Mouse (Mus musculus): ENCODE data around the gene Plekhg2.
A peak's percentile ranks its signal among the peaks of the same experiment; 100 is the strongest.
"Not testable (repeated sequence)": the region's sequence is repeated elsewhere in the genome, so short reads cannot be mapped to it uniquely, and the experiment has no call there.

The Plekhg2 gene

DNA sequence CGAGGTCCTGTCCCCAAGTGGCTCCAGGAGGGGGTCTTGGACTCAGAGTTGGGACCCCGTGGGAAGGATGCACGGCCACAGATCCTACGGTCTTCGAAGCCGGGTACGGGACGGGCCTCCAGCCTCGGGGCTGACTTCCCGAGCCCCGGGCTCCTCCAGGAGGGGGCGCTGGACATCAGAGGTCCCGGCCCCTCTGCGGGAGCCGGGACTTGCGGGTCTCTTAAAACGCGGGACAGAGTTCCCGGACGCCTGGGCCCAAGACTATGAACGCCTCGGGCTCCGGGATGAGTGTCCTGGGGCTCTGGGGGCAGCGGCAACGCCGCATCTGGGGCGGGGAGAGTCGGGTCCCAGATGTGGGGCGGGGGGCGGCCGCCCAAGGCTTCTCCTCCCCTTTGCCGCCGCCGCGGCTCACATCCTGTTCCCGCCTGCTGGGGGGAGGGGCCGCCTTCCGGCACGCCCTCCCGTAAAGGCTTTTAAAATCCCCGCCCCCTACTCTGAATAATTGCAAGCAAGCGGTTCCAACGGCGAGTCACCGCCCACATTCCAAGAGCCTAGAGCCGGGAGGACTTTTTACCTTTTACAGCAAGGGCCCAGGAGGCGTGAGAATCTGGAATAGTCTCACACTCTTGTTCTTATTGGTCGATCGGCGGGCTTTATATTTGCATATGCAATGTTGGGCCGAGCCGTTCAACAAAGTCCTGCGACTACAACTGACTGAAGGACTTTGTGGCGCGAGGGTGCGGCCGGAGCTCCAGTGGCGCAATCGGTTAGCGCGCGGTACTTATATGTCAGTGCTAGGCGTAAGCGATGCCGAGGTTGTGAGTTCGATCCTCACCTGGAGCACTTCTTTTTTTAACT, at the start of gene Plekhg2:
Plekhg2 (minus strand) TSS at position 349 of the 858 bp plus-strand sequence.
- peak; percentile 98 for DNase-seq (ENCODE audit: low read depth)

DNA sequence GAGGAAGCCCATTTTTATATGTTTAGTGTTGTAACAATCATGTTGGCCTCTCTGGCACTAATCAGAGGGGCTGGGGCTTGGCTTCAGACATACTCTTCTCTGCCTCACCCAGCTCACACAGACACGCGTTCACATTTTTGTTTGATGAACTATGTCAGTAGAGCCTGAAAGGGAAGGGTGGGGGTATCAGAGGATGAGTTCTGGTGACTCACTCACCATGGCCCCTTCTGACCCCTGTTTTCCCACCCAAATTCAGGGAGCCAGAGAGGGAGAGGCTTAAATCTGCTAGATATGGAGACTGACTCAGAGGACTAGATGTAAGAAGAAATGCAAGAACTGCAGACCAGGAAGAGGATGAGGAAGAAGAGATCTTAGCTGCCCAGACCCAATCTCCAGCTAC, 47.0 kb upstream of the Plekhg2 start:
- DNase-seq (ENCODE audit: low read depth), result no peak

GRCm38 (mm10) chr7:28418096-28418670, 45.8 kb upstream of the Plekhg2 start:
- no peak for DNase-seq (ENCODE audit: low read depth)

GRCm38 (mm10) chr7:28417368-28417767, 45.0 kb upstream of the Plekhg2 start:
- no peak for DNase-seq (ENCODE audit: low read depth)

DNA sequence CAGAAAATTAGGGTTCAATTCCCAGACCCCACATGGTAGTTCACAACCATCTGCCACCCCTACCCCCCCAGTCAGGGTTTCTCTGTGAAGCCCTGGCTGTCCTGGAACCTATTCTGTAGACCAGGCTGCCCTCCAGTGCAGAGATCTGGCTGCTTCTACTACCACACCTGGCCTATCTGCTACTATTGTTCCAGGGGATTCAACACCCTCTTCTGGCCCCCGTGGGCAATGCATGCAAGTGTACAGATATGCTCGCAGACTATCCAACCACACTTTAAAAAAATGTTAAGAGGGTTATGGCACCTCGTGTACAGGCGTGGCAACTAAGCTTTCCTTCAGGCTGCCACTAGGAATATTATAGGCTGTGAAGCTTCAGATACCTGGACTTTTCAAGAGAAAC, 40.4 kb upstream of the Plekhg2 start:
- no peak for DNase-seq (ENCODE audit: low read depth)

DNA sequence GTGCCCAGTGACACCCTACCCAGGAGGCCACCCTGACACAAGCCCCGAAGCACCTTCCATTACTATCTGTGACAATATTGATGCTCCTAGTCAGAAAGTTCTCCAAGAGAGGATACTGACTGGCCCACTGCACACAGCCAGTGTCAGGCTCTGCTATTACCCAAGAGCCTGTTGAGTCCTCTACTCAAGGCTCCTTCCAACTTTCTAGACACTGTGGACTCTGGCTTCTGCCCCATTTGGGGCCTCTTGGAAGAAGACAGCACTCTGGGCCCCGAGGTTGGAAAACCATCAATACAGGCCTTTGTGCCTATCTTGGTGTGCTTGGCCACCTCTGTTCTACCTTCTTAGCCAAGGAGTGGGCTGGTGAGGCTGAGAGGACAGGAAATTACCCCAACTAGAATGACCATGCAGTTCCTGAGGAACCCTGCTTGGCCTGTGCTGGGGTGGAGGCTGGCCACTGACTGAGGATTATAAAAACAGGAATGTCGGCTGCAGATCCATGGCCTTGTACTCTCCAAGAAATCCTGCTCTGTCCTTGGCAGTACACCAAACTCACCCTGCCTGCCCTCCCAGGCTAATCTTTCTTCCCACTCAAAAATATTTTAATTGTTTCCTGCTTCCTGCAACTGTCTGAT, 38.6 kb upstream of the Plekhg2 start:
- DNase-seq (ENCODE audit: low read depth), result no peak

- DNase-seq (ENCODE audit: low read depth), result no peak
Observed at GRCm38 (mm10) chr7:28401942-28402341, 29.5 kb upstream of the Plekhg2 start.

DNA sequence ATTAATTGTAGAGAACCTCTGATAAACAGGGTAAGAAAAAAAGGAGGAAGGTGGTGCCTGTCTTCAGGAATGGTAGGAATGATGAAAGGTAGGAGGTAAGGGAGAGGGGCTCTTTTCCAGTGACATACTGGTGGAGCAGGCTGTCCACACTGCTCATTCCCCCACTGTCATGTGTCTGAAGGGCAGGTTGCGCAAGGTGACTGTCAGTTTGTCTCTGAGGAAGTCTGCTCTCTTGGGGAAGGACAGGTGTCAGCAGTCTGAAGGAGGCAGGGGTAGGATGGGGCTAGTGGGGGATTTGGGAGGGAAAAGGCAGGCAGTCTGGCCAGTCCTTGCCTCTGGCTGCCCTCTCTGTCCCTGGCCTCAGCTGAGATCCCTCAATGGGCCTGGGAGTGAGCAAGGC, 28.6 kb upstream of the Plekhg2 start:
- DNase-seq (ENCODE audit: low read depth), result no peak

GRCm38 (mm10) chr7:28398696-28399340, 26.4 kb upstream of the Plekhg2 start:
- no peak for DNase-seq (ENCODE audit: low read depth)

DNA sequence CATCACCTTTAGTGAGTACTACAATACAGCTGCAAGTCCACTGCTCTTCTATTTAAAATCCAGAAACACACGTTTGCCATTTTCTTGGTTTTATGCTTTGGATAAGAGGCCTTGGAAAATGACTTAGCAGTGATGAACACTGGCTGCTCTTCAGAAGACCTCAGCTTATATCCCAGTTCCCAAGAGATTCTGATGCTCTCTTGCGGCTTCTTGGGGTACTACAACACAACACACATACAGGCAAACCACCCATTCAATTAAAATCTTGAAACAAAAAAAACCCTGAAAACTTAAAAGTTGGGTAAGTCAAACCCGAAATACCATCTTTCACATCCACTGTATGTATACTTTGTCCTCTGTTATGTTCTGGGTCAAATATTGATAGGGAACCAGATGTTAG, 25.6 kb upstream of the Plekhg2 start:
- peak; percentile 19 for DNase-seq (ENCODE audit: low read depth)

DNA sequence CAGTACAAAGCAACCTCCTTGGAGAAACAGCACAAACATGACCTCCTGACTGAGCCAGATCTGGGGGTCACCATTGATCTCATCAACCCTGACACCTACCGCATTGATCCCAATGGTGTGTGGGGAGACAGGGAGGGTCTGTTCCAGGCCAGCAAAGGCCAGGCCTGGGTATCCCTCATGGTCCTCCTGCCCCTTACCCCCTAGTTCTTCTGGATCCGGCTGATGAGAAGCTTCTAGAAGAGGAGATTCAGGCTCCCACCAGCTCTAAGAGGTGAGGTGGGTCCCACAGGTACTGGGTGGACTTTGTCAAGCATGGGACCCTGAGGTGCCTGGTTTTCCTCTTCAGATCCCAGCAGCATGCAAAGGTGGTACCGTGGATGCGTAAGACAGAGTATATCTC, 23.0 kb upstream of the Plekhg2 start:
- no peak for DNase-seq (ENCODE audit: low read depth)

GRCm38 (mm10) chr7:28393272-28393951, 21.0 kb upstream of the Plekhg2 start:
- DNase-seq (ENCODE audit: low read depth), result no peak

GRCm38 (mm10) chr7:28392429-28393271, 20.3 kb upstream of the Plekhg2 start, which contains the start of the genes Med29 and Paf1:
Gene Med29 (minus strand): TSS chr7:28392708.
Gene Paf1 (plus strand): TSS chr7:28392951.
- peak; percentile 97 for DNase-seq (ENCODE audit: low read depth)

GRCm38 (mm10) chr7:28390331-28390730, 17.9 kb upstream of the Plekhg2 start:
- DNase-seq (ENCODE audit: low read depth), result no peak

- not testable (repeated sequence) for DNase-seq (ENCODE audit: low read depth)
Observed at GRCm38 (mm10) chr7:28387384-28387783, 15.0 kb upstream of the Plekhg2 start.

GRCm38 (mm10) chr7:28386877-28387276, 14.5 kb upstream of the Plekhg2 start:
- not testable (repeated sequence) for DNase-seq (ENCODE audit: low read depth)

DNA sequence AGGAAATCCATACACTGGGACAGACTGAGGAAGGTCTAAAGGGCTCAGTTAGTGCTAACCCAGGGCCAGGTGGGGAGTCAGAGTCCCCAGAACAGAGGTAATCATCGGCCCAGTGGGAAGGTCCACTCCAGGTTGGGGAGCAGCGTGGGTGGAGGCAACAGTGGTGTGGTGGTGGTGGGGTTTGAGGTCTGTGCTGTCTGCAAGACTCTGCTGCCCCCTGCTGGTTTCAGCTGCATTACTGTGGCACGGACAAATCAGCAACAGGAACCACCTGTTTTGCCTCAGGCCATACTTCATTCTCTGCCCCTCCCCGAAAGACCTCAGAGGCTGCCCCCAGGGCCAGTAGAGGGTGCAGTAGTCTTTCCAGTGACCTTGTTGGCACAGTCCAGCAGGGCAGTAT, 14.1 kb upstream of the Plekhg2 start:
- DNase-seq (ENCODE audit: low read depth), result peak; percentile 94

DNA sequence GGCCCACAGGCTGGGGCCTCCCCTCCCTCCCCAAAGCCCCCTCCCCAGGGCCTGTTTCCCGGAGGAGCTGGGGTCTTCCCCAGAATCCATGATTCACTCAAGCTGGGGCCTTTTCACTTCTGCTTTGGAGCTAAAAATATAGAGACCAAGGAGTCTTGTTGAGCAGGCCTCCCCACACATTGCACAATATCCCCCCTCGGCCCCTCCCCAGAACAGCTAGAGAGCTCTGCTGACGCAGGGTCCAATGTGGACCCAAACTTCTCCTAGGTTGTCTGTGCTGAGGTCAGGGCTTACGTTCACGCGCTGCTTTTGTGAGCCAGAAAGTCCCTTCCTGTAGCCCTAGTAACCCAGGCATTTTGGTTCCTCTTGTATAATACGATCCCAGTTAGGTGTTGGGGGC, 13.6 kb upstream of the Plekhg2 start:
- peak; percentile 62 for DNase-seq (ENCODE audit: low read depth)

DNA sequence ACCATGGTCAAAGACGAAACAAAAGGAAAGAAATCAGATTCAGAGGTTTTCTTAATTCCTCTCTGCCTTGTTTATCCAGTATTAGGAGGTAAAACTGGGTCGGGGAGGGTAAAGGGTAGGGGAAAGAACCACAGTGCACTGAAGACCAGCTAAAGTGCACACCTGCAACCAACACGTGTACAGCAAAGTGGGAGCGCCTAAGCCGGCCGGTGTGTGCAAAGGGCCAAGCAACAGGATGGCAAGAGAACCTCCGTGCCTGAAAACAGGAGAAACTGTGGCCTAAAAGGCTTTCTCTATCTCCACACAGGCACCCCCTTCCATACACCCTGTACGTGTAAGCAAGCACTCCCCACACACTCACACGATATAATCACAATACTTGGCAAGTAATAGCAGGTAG, 12.8 kb upstream of the Plekhg2 start:
- no peak for DNase-seq (ENCODE audit: low read depth)

DNA sequence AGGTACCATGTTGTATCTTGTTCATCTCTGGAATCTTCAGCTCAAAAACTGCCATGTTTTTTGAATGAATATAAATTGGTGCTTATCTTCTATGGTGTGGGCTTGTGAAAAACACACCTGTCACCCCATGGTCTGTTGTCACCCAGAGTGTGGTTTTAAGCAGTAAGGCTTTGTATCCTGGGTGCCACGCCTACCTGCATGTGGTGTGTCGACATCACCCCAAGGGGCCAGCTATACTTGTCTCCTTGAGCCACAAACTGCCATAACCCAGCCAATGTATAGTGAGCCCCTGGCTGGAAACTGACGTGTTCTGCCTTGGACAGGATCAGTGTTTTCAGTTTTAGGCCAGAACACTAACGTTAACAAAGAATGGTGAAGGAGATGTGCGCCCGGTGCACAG, 11.8 kb upstream of the Plekhg2 start:
- no peak for DNase-seq (ENCODE audit: low read depth)

GRCm38 (mm10) chr7:28383606-28384005, 11.2 kb upstream of the Plekhg2 start:
- DNase-seq (ENCODE audit: low read depth), result no peak

All from c-Kit-positive CD71-negative TER-119-negative erythroid progenitor cells, embryonic 14.5 days (primary cell).